8 mouse cellular contexts compared by ENCODE assay signal in the genomic region with DNA sequence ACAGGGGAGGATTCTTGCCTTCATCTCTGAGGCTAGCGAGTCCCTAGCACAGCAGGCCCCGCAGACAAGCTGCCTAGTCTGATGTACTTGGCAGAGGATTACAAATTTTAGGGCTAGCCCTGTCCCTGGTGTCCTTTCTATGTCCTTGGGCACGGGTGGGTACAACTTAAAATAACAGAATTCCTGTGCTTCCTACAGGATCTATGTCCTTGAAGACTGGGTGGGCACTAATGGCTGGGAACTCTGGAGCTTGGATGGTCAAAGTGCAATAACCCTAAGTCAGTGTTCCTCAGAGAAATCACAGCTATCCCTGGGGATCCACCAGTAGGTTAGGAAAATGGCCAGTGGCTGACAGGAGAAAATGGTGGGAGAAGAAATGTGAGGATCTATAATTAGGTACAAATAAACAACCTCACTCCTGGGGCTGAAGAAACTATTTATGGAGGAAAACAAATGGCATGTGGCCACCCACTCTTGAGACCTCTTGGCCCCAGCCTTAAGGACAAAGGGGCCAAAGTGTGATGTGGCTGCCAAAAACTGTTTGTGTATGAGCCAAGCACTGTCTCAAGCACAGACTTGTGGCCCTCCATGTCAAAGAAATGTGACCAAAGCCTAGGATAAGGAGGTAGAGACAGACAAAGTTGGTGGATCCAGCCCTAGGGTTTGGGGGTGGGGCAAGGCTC. TPM values are rescaled to one million over a fixed set of nuclear protein-coding genes. Genes with fewer than 3 reads are reported as not detected.
DNase-seq lines count a peak whose midpoint lies in the region; ATAC-seq and TF ChIP-seq lines count a peak whose summit lies in the region.

No protein-coding gene starts in this region.

- no peak overlapping the region for H3K4me2 ChIP-seq in kidney, embryonic 15.5 days
- H3K4me2 ChIP-seq in lung, embryonic 14.5 days: no peak overlapping the region
- H3K4me2 ChIP-seq in forebrain, embryonic 14.5 days (ENCODE audit: low read length): no peak overlapping the region

- peak; percentile 49 for DNase-seq in kidney, adult 11 months
- DNase-seq in adrenal gland, postnatal 25 days: peak; percentile 21
- DNase-seq in heart, embryonic 10.5 days (ENCODE audit: low spot score): no peak
- DNase-seq in lung, embryonic 14.5 days: peak; percentile 30
- no peak for DNase-seq in spleen, postnatal 4 days (ENCODE audit: low spot score in 2 of 2)
- no peak for DNase-seq in forebrain, embryonic 14.5 days (ENCODE audit: low spot score)
- no peak for DNase-seq in right cerebral cortex, postnatal 25 days

- no peaks in the 10 kb centered on the region for H3K9me3 ChIP-seq in kidney, embryonic 15.5 days (replicated peaks)
- no peaks in the 10 kb centered on the region for H3K9me3 ChIP-seq in heart, embryonic 10.5 days
- no peaks in the 10 kb centered on the region for H3K9me3 ChIP-seq in lung, embryonic 14.5 days (ENCODE audit: low read depth, low read length)
- H3K9me3 ChIP-seq in forebrain, embryonic 14.5 days (replicated peaks; ENCODE audit: control insufficient read depth, low read length): no peaks in the 10 kb centered on the region

- no peaks in the 10 kb centered on the region for H3K27me3 ChIP-seq in kidney, embryonic 15.5 days
- H3K27me3 ChIP-seq in heart, embryonic 10.5 days (ENCODE audit: insufficient read depth, poor library complexity, severe bottlenecking): no peaks in the 10 kb centered on the region
- no peaks in the 10 kb centered on the region for H3K27me3 ChIP-seq in lung, embryonic 14.5 days (ENCODE audit: insufficient read depth, low read length)
- H3K27me3 ChIP-seq in forebrain, embryonic 14.5 days (replicated peaks; ENCODE audit: control insufficient read depth, insufficient read depth, low read length): no peaks in the 10 kb centered on the region

- peaks cover 13% of the 10 kb centered on the region for H3K36me3 ChIP-seq in kidney, embryonic 15.5 days
- H3K36me3 ChIP-seq in heart, embryonic 10.5 days: peaks cover 12% of the 10 kb centered on the region
- peaks cover 24% of the 10 kb centered on the region for H3K36me3 ChIP-seq in lung, embryonic 14.5 days (ENCODE audit: insufficient read depth)
- H3K36me3 ChIP-seq in forebrain, embryonic 14.5 days (ENCODE audit: control insufficient read depth, insufficient read depth, low read length): peaks cover 23% of the 10 kb centered on the region

- H3K4me3 ChIP-seq in kidney, embryonic 15.5 days (replicated peaks): no peak overlapping the region
- H3K4me3 ChIP-seq in heart, embryonic 10.5 days: 0 out of 2 replicates have a peak overlapping the region, but pooled peaks have one; percentile 12
- no peak overlapping the region for H3K4me3 ChIP-seq in lung, embryonic 14.5 days (ENCODE audit: low read depth, low read length)
- no peak overlapping the region for H3K4me3 ChIP-seq in forebrain, embryonic 14.5 days (ENCODE audit: low read depth, low read length)

- no peak overlapping the region for H3K27ac ChIP-seq in kidney, embryonic 15.5 days
- H3K27ac ChIP-seq in heart, embryonic 10.5 days: 0 out of 2 replicates have a peak overlapping the region, but pooled peaks have one; percentile 16
- H3K27ac ChIP-seq in lung, embryonic 14.5 days (ENCODE audit: low read depth): no peak overlapping the region
- H3K27ac ChIP-seq in forebrain, embryonic 14.5 days (ENCODE audit: low read depth, low read length): no peak overlapping the region

- WGBS in kidney, embryonic 15.5 days: 85% methylated on average over 3 of the region's 3 CpGs
- WGBS in heart, embryonic 10.5 days: 89% methylated on average over 3 of the region's 3 CpGs
- 86% methylated on average over 3 of the region's 3 CpGs for WGBS in lung, embryonic 14.5 days
- WGBS in forebrain, embryonic 14.5 days: 89% methylated on average over 3 of the region's 3 CpGs

- no peak for TF ChIP-seq CTCF in lung, embryonic 14.5 days (IDR thresholded peaks at IDR 0.05; ENCODE audit: low read depth)

- no peak for ATAC-seq in kidney, embryonic 15.5 days (replicated peaks; ENCODE audit: low FRiP score)
- no peak for ATAC-seq in lung, embryonic 14.5 days (ENCODE audit: insufficient read depth)
- ATAC-seq in forebrain, embryonic 14.5 days: no peak

- H3K4me1 ChIP-seq in kidney, embryonic 15.5 days: peaks cover 50% of the 10 kb centered on the region
- H3K4me1 ChIP-seq in heart, embryonic 10.5 days: peaks cover 41% of the 10 kb centered on the region
- peaks cover 4% of the 10 kb centered on the region; the same call in 1 of the 2 replicates for H3K4me1 ChIP-seq in lung, embryonic 14.5 days (ENCODE audit: insufficient read depth)
- H3K4me1 ChIP-seq in forebrain, embryonic 14.5 days (ENCODE audit: control insufficient read depth, insufficient read depth, low read length): peaks cover 22% of the 10 kb centered on the region

- H3K9ac ChIP-seq in kidney, embryonic 15.5 days: no peak overlapping the region
- H3K9ac ChIP-seq in lung, embryonic 14.5 days: no peak overlapping the region
- H3K9ac ChIP-seq in forebrain, embryonic 14.5 days (ENCODE audit: low read length): no peak overlapping the region

RNA-seq across cellular contexts. Expression of a gene that starts 4.1 kb away (rescaled TPM):
- 275 and 342 TPM in 2 replicates for polyA plus RNA-seq in kidney, embryonic 15.5 days (2015; fragmentation: Nextera tagmentation; extraction: Ambion mirVana)
- total RNA-seq in adrenal gland, postnatal 25 days (2021): 236 and 280 TPM in 2 replicates
- 316 and 329 TPM in 2 replicates for polyA plus RNA-seq in heart, embryonic 10.5 days (2016; fragmentation: Nextera tagmentation; extraction: Ambion mirVana)
- polyA plus RNA-seq in lung, embryonic 14.5 days (2014; fragmentation: Nextera tagmentation; extraction: Ambion mirVana): 241 and 278 TPM in 2 replicates
- 340 and 341 TPM in 2 replicates for polyA plus RNA-seq in forebrain, embryonic 14.5 days (2014; fragmentation: Nextera tagmentation; extraction: Ambion mirVana)

RNA-seq across cellular contexts. Expression of a gene that starts 25.4 kb away (rescaled TPM):
- polyA plus RNA-seq in kidney, embryonic 15.5 days (2015; fragmentation: Nextera tagmentation; extraction: Ambion mirVana): 21.5 and 27.9 TPM in 2 replicates
- 50.0 and 57.7 TPM in 2 replicates for total RNA-seq in adrenal gland, postnatal 25 days (2021)
- polyA plus RNA-seq in heart, embryonic 10.5 days (2016; fragmentation: Nextera tagmentation; extraction: Ambion mirVana): 7.4 and 19.8 TPM in 2 replicates
- 31.9 and 35.4 TPM in 2 replicates for polyA plus RNA-seq in lung, embryonic 14.5 days (2014; fragmentation: Nextera tagmentation; extraction: Ambion mirVana)
- polyA plus RNA-seq in forebrain, embryonic 14.5 days (2014; fragmentation: Nextera tagmentation; extraction: Ambion mirVana): 15.2 and 15.8 TPM in 2 replicates

RNA-seq across cellular contexts. Expression of a gene that starts 37.8 kb away (rescaled TPM):
- polyA plus RNA-seq in kidney, embryonic 15.5 days (2015; fragmentation: Nextera tagmentation; extraction: Ambion mirVana): 50.9 and 57.5 TPM in 2 replicates
- total RNA-seq in adrenal gland, postnatal 25 days (2021): 113 and 117 TPM in 2 replicates
- 65.8 and 73.1 TPM in 2 replicates for polyA plus RNA-seq in heart, embryonic 10.5 days (2016; fragmentation: Nextera tagmentation; extraction: Ambion mirVana)
- 45.3 and 46.4 TPM in 2 replicates for polyA plus RNA-seq in lung, embryonic 14.5 days (2014; fragmentation: Nextera tagmentation; extraction: Ambion mirVana)
- polyA plus RNA-seq in forebrain, embryonic 14.5 days (2014; fragmentation: Nextera tagmentation; extraction: Ambion mirVana): 63.9 TPM in 2 replicates

RNA-seq across cellular contexts. Expression of a gene that starts 54.1 kb away (rescaled TPM):
- 46.5 and 53.4 TPM in 2 replicates for polyA plus RNA-seq in kidney, embryonic 15.5 days (2015; fragmentation: Nextera tagmentation; extraction: Ambion mirVana)
- 82.9 and 109 TPM in 2 replicates for total RNA-seq in adrenal gland, postnatal 25 days (2021)
- polyA plus RNA-seq in heart, embryonic 10.5 days (2016; fragmentation: Nextera tagmentation; extraction: Ambion mirVana): 37.1 and 47.9 TPM in 2 replicates
- polyA plus RNA-seq in lung, embryonic 14.5 days (2014; fragmentation: Nextera tagmentation; extraction: Ambion mirVana): 65.1 and 65.4 TPM in 2 replicates
- 35.6 and 37.2 TPM in 2 replicates for polyA plus RNA-seq in forebrain, embryonic 14.5 days (2014; fragmentation: Nextera tagmentation; extraction: Ambion mirVana)

Comparison
In these comparisons a context has a peak if more than half of its experiments do, and no peak if none do; other contexts are left out.
1. DNase-seq: peak in kidney, adult 11 months (single experiment), adrenal gland, postnatal 25 days (single experiment) and lung, embryonic 14.5 days (single experiment); none in heart, embryonic 10.5 days (single experiment), spleen, postnatal 4 days (0 of 2), forebrain, embryonic 14.5 days (single experiment) and right cerebral cortex, postnatal 25 days (single experiment).